Mouse (Mus musculus): ENCODE measurements around the gene Fbxo42.
"Not testable (repeated sequence)": the region's sequence is repeated elsewhere in the genome, so short reads cannot be mapped to it uniquely, and the experiment has no call there.

The Fbxo42 gene

DNA sequence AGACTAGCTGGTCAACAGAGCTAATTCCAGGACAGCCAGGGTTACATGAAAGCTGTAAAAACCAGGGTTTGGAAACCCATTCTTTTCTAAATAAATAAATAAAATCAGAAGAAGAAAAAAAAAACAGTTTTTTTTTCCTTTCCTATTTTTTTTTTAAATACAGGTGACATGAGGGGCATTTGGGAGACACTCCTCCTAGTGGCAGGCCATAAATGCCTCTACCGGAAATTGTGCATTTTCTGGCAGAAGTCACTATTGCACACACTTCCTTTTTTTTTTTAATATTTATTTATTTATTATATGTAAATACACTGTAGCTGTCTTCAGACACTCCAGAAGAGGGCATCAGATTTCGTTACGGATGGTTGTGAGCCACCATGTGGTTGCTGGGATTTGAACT lies 10.0 kb upstream of the Fbxo42 start:
- not testable (repeated sequence) for DNase-seq

DNA sequence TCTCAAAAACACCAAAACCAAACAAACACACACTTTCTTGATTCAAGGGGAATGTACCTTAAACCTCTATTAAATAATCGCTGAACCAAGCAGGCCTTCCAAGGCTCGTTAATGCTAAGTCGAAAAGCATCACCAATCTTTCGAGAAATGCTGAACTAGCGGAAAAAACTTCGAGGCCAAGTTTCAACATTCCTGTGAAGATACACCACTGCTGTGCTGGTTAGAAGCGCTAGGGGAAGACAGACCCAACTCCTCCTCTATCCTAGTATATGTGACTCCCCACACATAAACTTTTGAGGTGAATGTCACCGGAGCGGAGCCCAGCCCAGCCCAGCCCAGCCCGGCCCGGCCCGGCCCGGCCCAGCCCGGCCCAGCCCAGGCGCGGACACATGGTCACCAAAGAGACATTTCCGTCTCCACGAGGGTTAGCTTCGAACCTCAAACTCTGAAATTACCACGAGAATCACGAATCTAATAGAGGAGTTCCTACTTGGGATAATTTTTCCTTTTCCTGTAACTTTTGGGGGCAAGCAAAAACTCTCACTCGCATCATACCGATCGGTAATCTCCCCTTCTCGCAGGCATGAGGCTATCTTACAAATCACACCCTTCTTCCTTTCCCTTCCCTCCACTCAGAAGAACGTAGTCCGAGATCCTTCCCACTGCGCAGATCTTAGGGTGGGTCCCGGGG lies 9.1 kb upstream of the Fbxo42 start:
- DNase-seq, result peak; percentile 43 to 47

- DNase-seq, result peak; percentile 99
These were observed 8.4 kb upstream of the Fbxo42 start, which contains the start of gene Szrd1 for GRCm38 (mm10) chr4:141139116-141139970. Gene Szrd1, minus strand, starts transcription at chr4:141139775.

- DNase-seq, result not testable (repeated sequence)
These were observed 7.4 kb upstream of the Fbxo42 start for GRCm38 (mm10) chr4:141140354-141140753.

DNA sequence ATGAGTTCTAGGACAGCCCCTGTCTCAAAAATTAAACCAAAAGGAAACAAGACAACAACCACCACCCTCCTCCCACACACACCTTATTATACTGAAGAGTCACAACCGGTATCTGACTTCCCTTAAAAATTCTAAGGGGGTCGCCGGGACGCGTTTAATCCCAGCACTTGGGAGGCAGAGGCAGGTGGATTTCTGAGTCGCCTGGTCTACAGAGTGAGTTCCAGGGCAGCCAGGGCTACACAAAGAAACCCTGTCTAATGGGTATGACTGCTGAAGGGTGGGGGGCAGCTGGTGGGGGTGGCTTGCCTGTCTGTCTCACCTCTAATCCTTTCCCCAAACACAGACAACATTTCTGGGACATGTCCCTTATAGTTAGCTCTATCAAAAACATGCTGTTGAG lies 6.7 kb upstream of the Fbxo42 start:
- no peak for DNase-seq

GRCm38 (mm10) chr4:141142285-141142811 lies 5.4 kb upstream of the Fbxo42 start:
- DNase-seq, result peak; percentile 66 to 84

DNA sequence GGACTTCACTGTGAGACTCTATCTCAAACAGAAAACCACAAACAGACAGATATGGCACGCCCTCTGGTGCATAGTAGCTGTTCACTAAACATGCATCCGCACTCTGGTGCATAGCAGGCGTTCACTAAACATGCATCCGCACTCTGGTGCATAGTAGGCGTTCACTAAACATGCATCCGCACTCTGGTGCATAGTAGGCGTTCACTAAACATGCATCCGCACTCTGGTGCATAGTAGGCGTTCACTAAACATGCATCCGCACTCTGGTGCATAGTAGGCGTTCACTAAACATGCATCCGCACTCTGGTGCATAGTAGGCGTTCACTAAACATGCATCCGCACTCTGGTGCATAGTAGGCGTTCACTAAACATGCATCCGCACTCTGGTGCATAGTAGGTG lies 2.6 kb upstream of the Fbxo42 start:
- DNase-seq, result not testable (repeated sequence)

DNA sequence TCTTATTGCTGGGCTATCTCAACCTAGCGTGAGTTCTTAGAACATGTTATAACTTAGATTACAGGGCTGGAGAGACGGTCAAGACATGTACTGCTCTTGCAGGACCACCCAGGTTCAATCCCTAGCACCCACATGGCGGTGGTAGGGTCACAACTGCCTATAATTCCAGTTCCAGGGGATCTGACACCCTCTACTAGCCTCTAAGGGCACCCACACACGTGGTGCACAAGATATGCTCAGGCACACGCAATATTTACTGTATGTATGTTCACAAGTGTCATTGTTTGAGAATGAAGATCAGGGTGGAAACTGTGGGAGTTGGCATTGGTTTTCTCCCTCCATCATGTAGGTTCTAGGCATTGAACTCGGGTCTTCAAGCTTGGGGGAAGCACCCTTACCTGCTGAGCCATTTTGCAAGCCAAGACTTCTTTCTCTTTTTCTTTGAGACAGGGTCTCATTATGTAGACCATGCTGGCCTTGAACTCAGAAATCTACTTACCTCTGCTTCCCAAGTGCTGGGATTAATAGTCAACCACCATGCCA lies 1.2 kb upstream of the Fbxo42 start:
- DNase-seq, result no peak

- peak in 1 of 2 experiments; percentile 53 for DNase-seq
These were observed 492 bp downstream of the Fbxo42 start for GRCm38 (mm10) chr4:141148009-141148801.

DNA sequence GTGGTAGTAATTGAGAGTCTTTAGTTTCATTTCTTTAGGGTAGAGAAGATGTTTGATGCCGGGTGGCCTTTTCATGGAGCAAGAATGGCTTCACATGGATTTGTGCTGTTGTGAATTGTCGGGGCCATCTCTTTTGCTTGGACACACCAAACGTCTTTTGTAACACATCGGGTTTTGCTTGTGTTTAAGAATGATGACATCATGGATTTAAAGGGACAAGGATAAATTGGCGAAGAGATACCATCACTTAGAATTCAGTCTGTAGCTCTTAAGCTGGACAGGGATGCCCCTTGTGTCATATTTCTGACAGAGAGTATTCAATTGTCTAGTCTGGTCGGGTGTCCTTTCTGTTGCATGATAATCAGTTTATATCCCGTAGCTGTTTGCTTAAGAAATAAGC lies 1.4 kb downstream of the Fbxo42 start:
- DNase-seq, result no peak

GRCm38 (mm10) chr4:141157485-141157884 lies 9.8 kb downstream of the Fbxo42 start:
- DNase-seq, result no peak

GRCm38 (mm10) chr4:141158609-141159008 lies 10.9 kb downstream of the Fbxo42 start:
- DNase-seq, result no peak

GRCm38 (mm10) chr4:141159093-141159492 lies 11.4 kb downstream of the Fbxo42 start:
- DNase-seq, result no peak

DNA sequence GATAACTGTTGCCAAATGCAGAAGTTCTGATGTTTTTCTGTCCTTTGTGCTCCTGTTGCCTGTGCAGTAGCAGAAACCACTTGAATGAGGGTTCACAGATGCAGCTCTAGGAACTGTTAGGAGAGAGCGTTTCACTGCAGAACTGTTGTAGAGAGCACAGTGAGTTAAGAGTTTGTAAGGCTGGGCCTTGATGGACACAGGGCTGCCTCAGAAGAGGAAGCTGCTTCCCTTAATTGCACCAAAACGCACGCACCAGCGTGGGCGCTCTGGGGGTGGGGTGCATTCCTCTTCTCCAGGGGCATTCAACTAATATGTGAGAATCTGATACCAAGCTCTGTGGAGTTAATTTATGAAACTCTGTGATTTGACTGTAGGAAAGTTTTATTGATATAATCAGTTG lies 12.0 kb downstream of the Fbxo42 start:
- no peak for DNase-seq

GRCm38 (mm10) chr4:141160193-141160592 lies 12.5 kb downstream of the Fbxo42 start:
- no peak for DNase-seq

- no peak for DNase-seq
These were observed 14.0 kb downstream of the Fbxo42 start for GRCm38 (mm10) chr4:141161699-141162208.

- no peak for DNase-seq
These were observed 16.0 kb downstream of the Fbxo42 start for GRCm38 (mm10) chr4:141163729-141164128.

- no peak for DNase-seq
These were observed 18.1 kb downstream of the Fbxo42 start for GRCm38 (mm10) chr4:141165744-141166292.

DNA sequence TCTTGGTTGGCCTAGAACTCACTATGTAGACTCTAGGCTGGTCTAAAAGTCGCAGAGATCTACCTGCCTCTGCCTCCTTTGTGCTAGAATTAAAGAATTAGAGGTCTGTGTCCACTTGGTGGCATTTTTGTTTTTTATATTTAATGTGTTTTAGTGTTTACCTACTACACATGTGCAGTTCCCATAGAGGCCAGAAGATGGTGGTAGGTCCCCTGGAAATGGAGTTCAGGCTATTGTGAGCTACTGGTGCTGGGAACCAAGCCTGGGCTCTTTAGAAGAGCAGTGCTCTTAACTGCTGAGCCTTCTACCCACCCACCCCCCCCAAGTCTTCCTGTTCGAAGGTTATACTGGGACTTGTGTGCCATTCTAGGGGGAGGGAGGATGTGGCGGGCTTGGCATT lies 19.4 kb downstream of the Fbxo42 start:
- DNase-seq, result no peak

DNA sequence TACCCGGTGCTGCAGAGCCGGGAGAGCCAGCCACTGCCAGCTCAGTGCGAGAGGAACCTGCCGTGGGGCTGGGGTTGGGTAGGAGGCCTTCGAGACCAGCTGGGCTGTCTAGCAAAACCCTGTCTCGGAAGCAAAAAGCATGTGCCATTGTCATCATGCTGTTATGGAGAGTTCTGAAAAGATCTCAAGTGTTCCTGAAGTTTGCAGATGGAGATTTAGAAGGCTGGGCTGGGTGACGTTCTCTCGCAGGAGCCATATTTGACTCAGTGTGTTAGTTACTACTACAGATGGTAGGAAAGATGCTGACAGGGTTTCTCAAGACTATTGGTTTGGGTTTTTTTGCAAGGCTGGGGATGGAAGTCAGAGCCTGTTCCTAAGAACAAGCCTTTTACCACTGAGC lies 24.4 kb downstream of the Fbxo42 start:
- no peak for DNase-seq

DNA sequence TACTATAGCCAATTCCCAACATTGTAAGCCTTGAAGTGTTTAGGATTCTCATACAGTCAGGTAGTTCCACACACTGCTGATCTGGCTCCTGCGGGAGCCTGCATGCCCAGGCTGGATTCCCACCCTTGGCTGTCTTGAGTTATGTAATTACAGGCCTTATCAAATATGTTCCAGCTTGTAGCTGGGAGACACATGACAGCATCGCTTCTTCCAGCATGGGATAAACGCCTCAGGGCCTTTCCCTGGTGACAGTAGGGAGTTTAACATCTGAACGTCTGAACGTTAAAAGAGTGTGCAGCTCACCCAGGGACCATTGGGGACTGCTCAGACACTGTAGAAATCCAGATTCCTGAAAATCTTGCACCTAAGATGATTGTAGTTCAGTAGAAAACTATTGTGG lies 28.1 kb downstream of the Fbxo42 start:
- no peak for DNase-seq

GRCm38 (mm10) chr4:141176328-141176838 lies 28.7 kb downstream of the Fbxo42 start:
- DNase-seq, result no peak
